Mouse (Mus musculus): Measurements from ENCODE around the gene Slpi. TPM values are rescaled to one million over a fixed set of nuclear protein-coding genes. Genes with fewer than 3 reads are reported as not detected.
"Not testable (repeated sequence)": the region's sequence is repeated elsewhere in the genome, so short reads cannot be mapped to it uniquely, and the experiment has no call there.

The Slpi gene
- polyA plus RNA-seq, 1 experiment = 33.5 TPM

DNA sequence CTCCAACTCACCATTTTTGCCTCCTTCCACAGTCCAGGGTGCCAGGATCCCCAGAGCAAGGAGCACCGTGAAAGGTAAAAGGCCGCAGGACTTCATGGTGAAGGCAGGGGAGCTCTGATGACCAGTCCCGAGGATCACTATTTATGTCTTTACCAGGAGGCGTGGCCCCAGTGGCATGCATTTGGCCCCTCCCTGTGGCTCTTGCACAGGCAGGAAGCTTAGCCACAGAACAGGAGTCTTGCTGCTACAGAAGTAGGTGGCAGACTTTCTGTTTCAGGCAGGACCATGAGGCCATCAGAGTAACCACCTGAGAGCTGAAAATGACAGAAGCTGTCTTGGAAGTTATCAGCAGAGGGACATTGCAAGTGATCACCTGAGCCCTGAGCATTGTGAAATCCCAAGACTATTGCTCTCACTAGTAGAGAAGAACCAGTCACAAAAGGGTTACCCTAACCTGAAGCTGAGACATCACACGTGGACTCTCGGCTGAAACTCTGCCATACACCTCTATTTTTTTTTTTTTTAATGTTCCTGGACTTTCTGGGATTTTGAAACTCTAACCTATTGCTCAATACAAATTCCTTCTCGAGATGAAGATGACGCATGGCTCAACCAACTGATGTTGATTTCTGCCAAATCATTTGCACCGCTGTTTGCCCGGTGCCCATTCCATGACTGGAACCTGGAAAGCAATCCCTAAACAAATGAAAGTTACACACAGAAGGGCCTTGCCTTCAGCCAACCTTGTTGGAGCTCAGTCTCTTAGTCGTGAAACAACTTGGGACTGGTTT is 32.5 kb downstream of the Slpi start:
- H3K27me3 ChIP-seq (ENCODE audit: control insufficient read depth, insufficient read depth, low read length) = no peaks in the 10 kb centered on the region
- peaks cover 10% of the 10 kb centered on the region; the same call in 1 of the 2 replicates for H3K4me1 ChIP-seq (ENCODE audit: control insufficient read depth, insufficient read depth, insufficient read length)
- no peak overlapping the region for H3K27ac ChIP-seq (ENCODE audit: insufficient read depth, low read length)
- WGBS = 59% methylated on average over 11 of the region's 11 CpGs
- peak in 1 of 2 experiments; percentile 12 for DNase-seq (ENCODE audit: low read depth in 1 of 2, low spot score in 2 of 2)
- no peak for TF ChIP-seq POLR2A (IDR thresholded peaks at IDR 0.05; ENCODE audit: low read depth, low read length)
- no peak for TF ChIP-seq CTCF (IDR thresholded peaks at IDR 0.05; ENCODE audit: extremely low read depth, insufficient read depth, insufficient read length, insufficient replicate concordance)
- H3K4me3 ChIP-seq (ENCODE audit: extremely low read depth, insufficient read depth, insufficient read length) = no peak overlapping the region
- H3K36me3 ChIP-seq (ENCODE audit: control insufficient read depth, insufficient read depth, low read length) = no peaks in the 10 kb centered on the region

GRCm38 (mm10) chr2:164353356-164353755 is 35.5 kb downstream of the Slpi start:
- no peak for DNase-seq (ENCODE audit: low read depth in 1 of 2, low spot score in 2 of 2)
- no peaks in the 10 kb centered on the region for H3K36me3 ChIP-seq (ENCODE audit: control insufficient read depth, insufficient read depth, low read length)
- no peak overlapping the region for H3K27ac ChIP-seq (ENCODE audit: insufficient read depth, low read length)
- TF ChIP-seq POLR2A (IDR thresholded peaks at IDR 0.05; ENCODE audit: low read depth, low read length) (no peak), CTCF (IDR thresholded peaks at IDR 0.05; ENCODE audit: extremely low read depth, insufficient read depth, insufficient read length, insufficient replicate concordance) (no peak)
- WGBS = 79% methylated on average over 11 of the region's 11 CpGs
- no peak overlapping the region for H3K4me3 ChIP-seq (ENCODE audit: extremely low read depth, insufficient read depth, insufficient read length)
- peaks cover 4% of the 10 kb centered on the region; the same call in 1 of the 2 replicates for H3K4me1 ChIP-seq (ENCODE audit: control insufficient read depth, insufficient read depth, insufficient read length)
- H3K27me3 ChIP-seq (ENCODE audit: control insufficient read depth, insufficient read depth, low read length) = no peaks in the 10 kb centered on the region

DNA sequence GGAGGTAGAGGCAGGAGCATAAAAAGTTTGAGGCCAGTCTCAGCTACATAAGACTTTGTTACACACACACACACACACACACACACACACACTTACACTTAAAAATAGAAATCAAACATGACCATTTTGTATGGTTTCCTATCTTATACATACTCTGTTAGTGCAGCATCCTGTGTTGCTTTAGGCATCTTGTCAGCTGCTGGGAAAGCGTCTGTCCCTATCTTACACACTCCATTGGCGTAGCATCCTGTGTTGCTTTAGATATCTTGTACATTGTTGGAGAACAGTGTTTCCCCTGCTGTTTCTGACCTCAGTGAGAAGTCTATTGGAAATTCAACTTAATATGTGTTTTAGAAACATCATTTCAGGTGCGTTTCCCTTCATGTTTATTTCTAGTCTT is 36.2 kb downstream of the Slpi start:
- no peaks in the 10 kb centered on the region for H3K36me3 ChIP-seq (ENCODE audit: control insufficient read depth, insufficient read depth, low read length)
- H3K4me3 ChIP-seq (ENCODE audit: extremely low read depth, insufficient read depth, insufficient read length) = no peak overlapping the region
- no peaks in the 10 kb centered on the region for H3K27me3 ChIP-seq (ENCODE audit: control insufficient read depth, insufficient read depth, low read length)
- H3K27ac ChIP-seq (ENCODE audit: insufficient read depth, low read length) = no peak overlapping the region
- no peak for DNase-seq (ENCODE audit: low read depth in 1 of 2, low spot score in 2 of 2)
- H3K4me1 ChIP-seq (ENCODE audit: control insufficient read depth, insufficient read depth, insufficient read length) = peaks cover 4% of the 10 kb centered on the region; the same call in 1 of the 2 replicates
- 85% methylated on average over 3 of the region's 3 CpGs for WGBS
- TF ChIP-seq CTCF (IDR thresholded peaks at IDR 0.05; ENCODE audit: extremely low read depth, insufficient read depth, insufficient read length, insufficient replicate concordance) (no peak), POLR2A (IDR thresholded peaks at IDR 0.05; ENCODE audit: low read depth, low read length) (no peak)

- Histone ChIP-seq H3K27ac (ENCODE audit: insufficient read depth, low read length) (no peak overlapping the region), H3K27me3 (ENCODE audit: control insufficient read depth, insufficient read depth, low read length) (no peaks in the 10 kb centered on the region), H3K36me3 (ENCODE audit: control insufficient read depth, insufficient read depth, low read length) (no peaks in the 10 kb centered on the region), H3K4me3 (ENCODE audit: extremely low read depth, insufficient read depth, insufficient read length) (no peak overlapping the region), H3K4me1 (ENCODE audit: control insufficient read depth, insufficient read depth, insufficient read length) (no peaks in the 10 kb centered on the region)
- no peak for TF ChIP-seq POLR2A (IDR thresholded peaks at IDR 0.05; ENCODE audit: low read depth, low read length)
- no peak for TF ChIP-seq CTCF (IDR thresholded peaks at IDR 0.05; ENCODE audit: extremely low read depth, insufficient read depth, insufficient read length, insufficient replicate concordance)
- WGBS = 96% methylated on average over 3 of the region's 3 CpGs
- DNase-seq (ENCODE audit: low read depth in 1 of 2, low spot score in 2 of 2) = peak in 1 of 2 experiments; percentile 23
These were observed 39.9 kb downstream of the Slpi start for GRCm38 (mm10) chr2:164348980-164349379.

- not testable (repeated sequence) for DNase-seq (ENCODE audit: low read depth in 1 of 2, low spot score in 2 of 2); H3K36me3 ChIP-seq (ENCODE audit: control insufficient read depth, insufficient read depth, low read length); H3K4me1 ChIP-seq (ENCODE audit: control insufficient read depth, insufficient read depth, insufficient read length); H3K27me3 ChIP-seq (ENCODE audit: control insufficient read depth, insufficient read depth, low read length); H3K4me3 ChIP-seq (ENCODE audit: extremely low read depth, insufficient read depth, insufficient read length); H3K27ac ChIP-seq (ENCODE audit: insufficient read depth, low read length)
These were observed 41.2 kb downstream of the Slpi start for GRCm38 (mm10) chr2:164347697-164348096.

GRCm38 (mm10) chr2:164343732-164344131 is 45.2 kb downstream of the Slpi start:
- 78% methylated on average over 1 of the region's 1 CpGs for WGBS
- not testable (repeated sequence) for H3K36me3 ChIP-seq (ENCODE audit: control insufficient read depth, insufficient read depth, low read length); H3K27ac ChIP-seq (ENCODE audit: insufficient read depth, low read length); H3K4me3 ChIP-seq (ENCODE audit: extremely low read depth, insufficient read depth, insufficient read length); H3K4me1 ChIP-seq (ENCODE audit: control insufficient read depth, insufficient read depth, insufficient read length); DNase-seq (ENCODE audit: low read depth in 1 of 2, low spot score in 2 of 2); H3K27me3 ChIP-seq (ENCODE audit: control insufficient read depth, insufficient read depth, low read length)

- not testable (repeated sequence) for H3K27me3 ChIP-seq (ENCODE audit: control insufficient read depth, insufficient read depth, low read length); DNase-seq (ENCODE audit: low read depth in 1 of 2, low spot score in 2 of 2); H3K4me1 ChIP-seq (ENCODE audit: control insufficient read depth, insufficient read depth, insufficient read length); H3K27ac ChIP-seq (ENCODE audit: insufficient read depth, low read length); H3K36me3 ChIP-seq (ENCODE audit: control insufficient read depth, insufficient read depth, low read length); H3K4me3 ChIP-seq (ENCODE audit: extremely low read depth, insufficient read depth, insufficient read length)
- 56% methylated on average over 3 of the region's 3 CpGs for WGBS
These were observed 56.5 kb downstream of the Slpi start, which contains the start of gene Svs5 for GRCm38 (mm10) chr2:164332440-164332839. TSS of gene Svs5 (plus strand) at chr2:164332740.

Measured in spleen, adult 2 months (tissue).